Mouse (Mus musculus): ENCODE results near the gene Usp48. TPM values are rescaled to one million over a fixed set of nuclear protein-coding genes. Genes with fewer than 3 reads are reported as not detected.

Usp48 gene
- polyA plus RNA-seq, 1 experiment, result 162 TPM

DNA sequence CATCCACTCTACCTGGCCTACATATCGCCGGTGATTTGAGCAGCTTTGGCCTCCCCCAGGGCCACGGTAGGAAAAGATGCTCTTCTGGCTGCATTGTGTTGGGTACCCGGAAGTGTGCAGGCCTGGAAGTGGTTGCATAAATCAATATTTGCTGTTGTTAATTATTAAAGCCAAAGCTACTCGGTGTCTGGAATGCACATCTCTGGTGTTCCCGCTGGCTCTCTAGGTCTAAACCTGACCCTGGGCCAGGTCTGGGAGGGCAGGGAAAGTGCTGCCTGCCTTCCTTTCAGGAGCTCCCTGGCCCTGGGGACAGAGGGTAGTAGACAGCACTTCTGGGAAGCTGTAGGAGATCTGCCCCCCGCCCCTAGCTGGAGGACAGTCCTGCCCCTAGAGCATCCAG lies 113.0 kb downstream of the Usp48 start:
- TF ChIP-seq POLR2A (IDR thresholded peaks at IDR 0.05; ENCODE audit: borderline replicate concordance, low read depth, low read length), result no peak
- no peak for TF ChIP-seq CTCF (IDR thresholded peaks at IDR 0.05; ENCODE audit: low read depth, low read length)
- Histone ChIP-seq H3K4me3 (ENCODE audit: insufficient read depth, low read length) (no peak overlapping the region), H3K27ac (ENCODE audit: insufficient read depth, low read depth, low read length) (no peak overlapping the region), H3K4me1 (ENCODE audit: control insufficient read depth, insufficient read depth, low read length) (no peaks in the 10 kb centered on the region)

DNA sequence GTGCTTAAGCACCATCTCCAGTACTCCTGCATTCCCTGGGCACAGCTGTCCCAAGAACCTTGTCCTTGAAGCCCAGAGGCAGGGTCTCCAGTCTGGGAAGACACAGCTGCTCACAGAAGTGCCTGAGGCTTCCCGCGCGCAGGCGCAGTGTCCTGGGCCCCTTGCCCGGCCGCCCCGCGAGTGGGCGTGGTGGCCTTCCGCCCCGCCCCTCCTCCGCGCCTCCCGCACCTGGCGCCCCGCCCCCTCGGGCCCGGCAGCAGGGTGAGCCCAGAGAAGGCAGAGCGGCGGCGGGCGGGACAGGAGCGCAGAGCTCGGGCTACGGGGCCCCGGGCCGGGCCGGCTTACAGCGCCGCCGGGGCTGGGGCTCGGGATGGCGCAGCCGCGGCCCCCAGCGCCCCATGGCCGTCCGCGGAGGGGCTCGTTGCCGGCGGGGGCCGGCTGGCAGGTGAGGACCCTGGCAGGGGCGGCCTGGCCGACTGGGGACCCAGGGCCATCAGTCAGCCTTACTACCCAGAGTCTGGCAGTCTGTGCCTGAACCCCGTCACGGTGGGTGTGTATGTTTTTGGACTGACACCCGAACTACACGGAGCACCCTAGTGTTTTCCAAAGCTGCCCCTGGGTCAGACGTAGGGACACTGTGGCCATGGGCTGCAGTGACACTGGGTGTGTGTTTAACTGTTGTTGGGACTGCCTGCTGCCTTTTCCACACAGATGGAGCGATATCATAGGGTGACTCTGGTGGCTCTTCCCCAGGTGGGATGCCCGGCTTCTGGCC lies 113.8 kb downstream of the Usp48 start:
- no peak overlapping the region for H3K27ac ChIP-seq (ENCODE audit: insufficient read depth, low read depth, low read length)
- no peak overlapping the region for H3K4me3 ChIP-seq (ENCODE audit: insufficient read depth, low read length)
- no peaks in the 10 kb centered on the region for H3K4me1 ChIP-seq (ENCODE audit: control insufficient read depth, insufficient read depth, low read length)
- no peak for TF ChIP-seq POLR2A (IDR thresholded peaks at IDR 0.05; ENCODE audit: borderline replicate concordance, low read depth, low read length)
- no peak for TF ChIP-seq CTCF (IDR thresholded peaks at IDR 0.05; ENCODE audit: low read depth, low read length)

Other genes starting within 250 kb of the Usp48 start
- 937 and 962 TPM in 2 replicates for gene Cdc42, start 236.0 kb upstream of the Usp48 start, polyA plus RNA-seq (2012; ENCODE audit: insufficient read depth, insufficient read length, missing spikeins)
- gene Cela3a, start 184.0 kb upstream of the Usp48 start, polyA plus RNA-seq (2012; ENCODE audit: insufficient read depth, insufficient read length, missing spikeins), result not detected in 2 replicates
- not detected in 2 replicates for gene Cela3b, start 163.2 kb upstream of the Usp48 start, polyA plus RNA-seq (2012; ENCODE audit: insufficient read depth, insufficient read length, missing spikeins)
- not detected in 2 replicates for gene 1700013G24Rik, start 140.5 kb upstream of the Usp48 start, polyA plus RNA-seq (2012; ENCODE audit: insufficient read depth, insufficient read length, missing spikeins)
- gene Hspg2, start 125.0 kb upstream of the Usp48 start, polyA plus RNA-seq (2012; ENCODE audit: insufficient read depth, insufficient read length, missing spikeins), result 1.5 and 1.9 TPM in 2 replicates
- not detected in 2 replicates for gene Ldlrad2, start 19.2 kb upstream of the Usp48 start, polyA plus RNA-seq (2012; ENCODE audit: insufficient read depth, insufficient read length, missing spikeins)
- 2.9 and 3.0 TPM in 2 replicates for gene Rap1gap, start 71.0 kb downstream of the Usp48 start, polyA plus RNA-seq (2012; ENCODE audit: insufficient read depth, insufficient read length, missing spikeins)
- gene Alpl, start 202.6 kb downstream of the Usp48 start, polyA plus RNA-seq (2012; ENCODE audit: insufficient read depth, insufficient read length, missing spikeins), result 0.21 TPM in 1 of 2 replicates, not detected in the other